Mouse (Mus musculus) CH12.LX (cell line): ENCODE results near the gene Thrb. TPM values are rescaled to one million over a fixed set of nuclear protein-coding genes. Genes with fewer than 3 reads are reported as not detected.

Experiments
- DNase-seq: peaks from one replicate; pipeline ENCODE4 v3.0.0-alpha.2; 2013; ENCODE audit errors: extremely low read depth
- H3K27ac ChIP-seq: 2 replicates; pipeline ENCODE4 v1.5.1; 2012; ENCODE audit warnings: low read depth, mild to moderate bottlenecking, control low read depth, moderate library complexity; ENCODE audit not compliant: insufficient read depth
- H3K27me3 ChIP-seq: replicated peaks from 2 replicates; pipeline ENCODE3; 2012; ENCODE audit warnings: inconsistent platforms
- H3K36me3 ChIP-seq, 2 experiments: replicated peaks in 1 of 2; 2 replicates each; pipeline versions ENCODE3 to v1.6.1; 2012; ENCODE audit warnings: inconsistent platforms in 1 of 2, low read length in 1 of 2, mild to moderate bottlenecking in 1 of 2, mixed read lengths in 1 of 2, moderate library complexity in 1 of 2; ENCODE audit not compliant: control insufficient read depth in 1 of 2, insufficient read depth in 1 of 2
- H3K4me1 ChIP-seq, 2 experiments: 2 replicates each; pipeline ENCODE4 v1.6.1; 2012; ENCODE audit warnings: inconsistent platforms in 1 of 2, moderate library complexity in 1 of 2; ENCODE audit not compliant: insufficient read depth in 2 of 2, control insufficient read depth in 1 of 2
- H3K4me2 ChIP-seq: 2 replicates; pipeline ENCODE4 v1.6.1; 2012; ENCODE audit warnings: low read depth, mild to moderate bottlenecking, control low read depth; ENCODE audit not compliant: poor library complexity, insufficient read depth, severe bottlenecking
- H3K4me3 ChIP-seq, 3 experiments: fragments of 150-350 bp in 1 of 3; sonication (generic) in 1 of 3; replicated peaks in 1 of 3; 2 replicates each; pipeline versions ENCODE3 to v1.5.1; 2011 to 2012; ENCODE audit warnings: low read depth in 2 of 3, low read length in 2 of 3, mild to moderate bottlenecking in 2 of 3, moderate library complexity in 2 of 3, control low read depth in 1 of 3, improper control_type of control experiment in 1 of 3, inconsistent platforms in 1 of 3, mixed read lengths in 1 of 3; ENCODE audit not compliant: poor library complexity in 1 of 3
- H3K79me2 ChIP-seq: replicated peaks from 2 replicates; pipeline ENCODE4 v1.6.1; 2012; ENCODE audit warnings: mild to moderate bottlenecking, moderate library complexity; ENCODE audit not compliant: control insufficient read depth, poor library complexity, insufficient read depth, severe bottlenecking; ENCODE audit errors: extremely low read depth
- H3K9ac ChIP-seq: 2 replicates; pipeline ENCODE4 v1.6.1; 2012; ENCODE audit warnings: low read depth, mild to moderate bottlenecking, control low read depth, moderate library complexity; ENCODE audit not compliant: insufficient read depth
- H3K9me3 ChIP-seq: replicated peaks from 2 replicates; pipeline ENCODE3; 2012; ENCODE audit warnings: low read length, inconsistent platforms, mixed read lengths
- BHLHE40 ChIP-seq: IDR thresholded peaks from 2 replicates; pipeline ENCODE4 v1.6.1; 2011; ENCODE audit warnings: mild to moderate bottlenecking, low read depth, low read length, improper control_type of control experiment
- CHD1 ChIP-seq: IDR thresholded peaks from 2 replicates; pipeline ENCODE4 v1.6.1; 2012; ENCODE audit warnings: low read depth, low read length, improper control_type of control experiment, inconsistent platforms
- E2F4 ChIP-seq: IDR thresholded peaks from 2 replicates; pipeline ENCODE4 v1.6.1; 2011; ENCODE audit warnings: low read depth, low read length, improper control_type of control experiment; ENCODE audit not compliant: insufficient replicate concordance
- ELF1 ChIP-seq: IDR thresholded peaks from 2 replicates; pipeline ENCODE4 v1.6.1; 2014; ENCODE audit warnings: low read depth, mild to moderate bottlenecking, inconsistent platforms, low read length, improper control_type of control experiment
- EP300 ChIP-seq: IDR thresholded peaks from 2 replicates; pipeline ENCODE4 v1.6.1; 2011; ENCODE audit warnings: low read length, improper control_type of control experiment
- ETS1 ChIP-seq: conservative IDR thresholded peaks from 2 replicates; pipeline ENCODE4 v1.6.1; 2012; ENCODE audit warnings: low read depth, mild to moderate bottlenecking, inconsistent platforms, low read length, improper control_type of control experiment, moderate library complexity
- JUND ChIP-seq: conservative IDR thresholded peaks from 2 replicates; pipeline ENCODE4 v1.6.1; 2011; ENCODE audit warnings: low read depth, low read length, improper control_type of control experiment
- KAT2A ChIP-seq: IDR thresholded peaks from 2 replicates; pipeline ENCODE4 v1.6.1; 2012; ENCODE audit warnings: low read length, improper control_type of control experiment, inconsistent platforms; ENCODE audit not compliant: insufficient replicate concordance
- MAFK ChIP-seq: IDR thresholded peaks from 2 replicates; pipeline ENCODE4 v1.6.1; 2011; ENCODE audit warnings: low read length, improper control_type of control experiment; ENCODE audit not compliant: insufficient replicate concordance
- MAX ChIP-seq: IDR thresholded peaks from 2 replicates; pipeline ENCODE4 v1.6.1; 2011; ENCODE audit warnings: low read length, improper control_type of control experiment
- MEF2A ChIP-seq: IDR thresholded peaks from 2 replicates; pipeline ENCODE4 v1.6.1; 2014; ENCODE audit warnings: low read depth, mild to moderate bottlenecking, inconsistent platforms, low read length, improper control_type of control experiment, borderline replicate concordance
- MXI1 ChIP-seq: IDR thresholded peaks from 2 replicates; pipeline ENCODE4 v1.6.1; 2011; ENCODE audit warnings: mild to moderate bottlenecking, low read depth, low read length, improper control_type of control experiment
- MYC ChIP-seq: IDR thresholded peaks from 2 replicates; pipeline ENCODE4 v1.6.1; 2011; ENCODE audit warnings: low read depth, mild to moderate bottlenecking, improper control_type of control experiment, low read length
- NRF1 ChIP-seq: IDR thresholded peaks from 2 replicates; pipeline ENCODE4 v1.6.1; 2014; ENCODE audit warnings: low read depth, mild to moderate bottlenecking, inconsistent platforms, low read length, improper control_type of control experiment, moderate library complexity
- POLR2A ChIP-seq: IDR thresholded peaks from 2 replicates; pipeline ENCODE4 v1.6.1; 2011; ENCODE audit warnings: low read depth, mild to moderate bottlenecking, improper control_type of control experiment, low read length
- POLR2AphosphoS2 ChIP-seq: IDR thresholded peaks from 2 replicates; pipeline ENCODE4 v1.6.1; 2011; ENCODE audit warnings: low read depth, low read length, improper control_type of control experiment
- RCOR1 ChIP-seq: conservative IDR thresholded peaks from 2 replicates; pipeline ENCODE4 v1.6.1; 2012; ENCODE audit warnings: low read depth, mild to moderate bottlenecking, inconsistent platforms, low read length, improper control_type of control experiment
- SMC3 ChIP-seq: IDR thresholded peaks from 2 replicates; pipeline ENCODE4 v1.6.1; 2011; ENCODE audit warnings: low read depth, low read length, improper control_type of control experiment
- TBP ChIP-seq: conservative IDR thresholded peaks from 2 replicates; pipeline ENCODE4 v1.6.1; 2011; ENCODE audit warnings: low read depth, low read length, improper control_type of control experiment
- UBTF ChIP-seq: IDR thresholded peaks from 2 replicates; pipeline ENCODE4 v1.6.1; 2012; ENCODE audit warnings: low read depth, mild to moderate bottlenecking, inconsistent platforms, low read length, improper control_type of control experiment, moderate library complexity
- USF2 ChIP-seq: conservative IDR thresholded peaks from 2 replicates; pipeline ENCODE4 v1.6.1; 2011; ENCODE audit warnings: low read depth, low read length, improper control_type of control experiment
- ZKSCAN1 ChIP-seq: IDR thresholded peaks from 2 replicates; pipeline ENCODE4 v1.6.1; 2012; ENCODE audit warnings: low read depth, inconsistent platforms, low read length, improper control_type of control experiment, borderline replicate concordance
- ZMIZ1 ChIP-seq: IDR thresholded peaks from 2 replicates; pipeline ENCODE4 v1.6.1; 2012; ENCODE audit warnings: low read depth, mild to moderate bottlenecking, inconsistent platforms, low read length, improper control_type of control experiment
- ZNF384 ChIP-seq: IDR thresholded peaks from 2 replicates; pipeline ENCODE4 v1.6.1; 2012; ENCODE audit warnings: low read depth, low read length, improper control_type of control experiment, inconsistent platforms
- dilution Hi-C: fragments of 300-500 bp; cut with MboI; formaldehyde crosslinking; loops from 2 replicates; pipeline ENCODE4 v1.14.3; 2020; ENCODE audit warnings: low sequenced_read_pairs; ENCODE audit not compliant: extremely low pct_unique_long_range_greater_than_20kb, extremely low pct_ligation_motif_present
- in situ Hi-C: fragments of 300-500 bp; cut with MboI; formaldehyde crosslinking; loops from 3 replicates; pipeline ENCODE4 v1.14.3; 2019; ENCODE audit warnings: low sequenced_read_pairs, low pct_ligation_motif_present, low pct_unique_long_range_greater_than_20kb, mixed read lengths
- polyA plus RNA-seq: library from polyadenylated mRNA; unstranded; fragments of >175 nt; gene quantifications from 2 replicates; pipeline ENCODE4 v1.2.1, GENCODE M21; 2012; ENCODE audit warnings: low read depth; ENCODE audit not compliant: insufficient read length
- total RNA-seq, 2 experiments: library from RNA; depleted of rRNA; stranded (reverse); fragments of 300-350 nt in 1 of 2; fragments of >200 nt in 1 of 2; gene quantifications; 2 replicates each; pipeline ENCODE4 v1.2.3; 2012 to 2014

Thrb gene
- total and polyA plus RNA-seq, 3 experiments: 0.56 to 1.6 (median 0.60) TPM

DNA sequence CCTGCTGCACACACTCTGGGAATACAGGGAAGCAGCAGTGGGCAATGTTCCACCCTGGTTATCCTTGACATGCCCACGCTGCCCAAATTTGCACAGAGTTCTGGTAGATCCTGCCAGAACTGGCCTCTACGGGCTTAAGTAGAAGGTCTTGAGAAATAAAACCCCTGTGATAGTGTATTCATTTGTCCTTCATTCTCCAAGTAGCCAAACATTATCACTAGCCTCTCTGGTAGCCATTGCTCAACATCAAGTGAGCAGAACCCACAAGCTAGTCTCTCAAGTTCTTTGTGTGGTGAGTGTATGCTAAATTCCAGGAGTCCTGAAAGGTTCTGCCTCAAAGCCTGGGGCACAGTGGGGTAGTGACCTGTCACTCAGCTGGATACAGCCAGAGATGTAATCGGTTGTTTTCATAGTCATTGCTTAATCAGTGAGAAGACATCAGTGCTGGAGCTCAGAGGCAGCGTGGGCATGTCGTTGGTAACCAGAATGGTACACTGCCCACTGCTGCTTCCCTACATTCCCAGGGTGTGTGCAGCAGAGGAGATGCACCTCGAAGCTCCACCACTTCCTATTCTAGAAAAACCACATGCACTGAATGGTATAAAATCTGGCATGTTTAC, 203.8 kb downstream of the Thrb start:
- Histone ChIP-seq H3K79me2 (no peaks in the 10 kb centered on the region), H3K9ac (no peak overlapping the region), H3K9me3 (no peaks in the 10 kb centered on the region), H3K4me3 (no peak overlapping the region), H3K27ac (no peak overlapping the region), H3K36me3 (no peaks in the 10 kb centered on the region), H3K27me3 (no peaks in the 10 kb centered on the region), H3K4me1 (peaks cover 0 to 11% of the 10 kb centered on the region in 2 experiments; a peak in 2 of 4 replicates), H3K4me2 (no peak overlapping the region)
- in situ Hi-C loops (no loop called here), dilution Hi-C loops (no loop called here)
- no peak for DNase-seq
- TF ChIP-seq E2F4 (no peak), ETS1 (no peak), POLR2AphosphoS2 (no peak), MXI1 (no peak), JUND (no peak), USF2 (no peak), NRF1 (no peak), KAT2A (no peak)

DNA sequence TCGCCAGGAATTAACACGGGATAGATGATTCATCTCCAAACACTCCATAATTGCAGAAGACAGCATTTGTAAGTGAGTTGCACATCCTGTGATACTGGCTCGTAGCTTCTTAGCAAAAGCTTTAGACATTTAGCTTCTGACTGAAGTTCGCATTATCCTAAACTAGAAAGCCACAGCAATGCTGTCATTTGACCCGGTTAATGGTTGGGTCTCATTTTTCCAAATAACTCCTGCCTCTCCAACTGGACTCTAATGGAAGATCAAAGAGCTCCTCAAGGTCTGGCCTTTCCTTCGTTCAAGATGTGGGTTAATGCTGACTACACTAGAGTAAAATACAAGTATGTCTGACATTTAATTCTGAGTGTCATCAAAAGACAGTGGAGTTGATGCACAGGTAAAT, 208.3 kb downstream of the Thrb start:
- H3K27me3 ChIP-seq: no peaks in the 10 kb centered on the region
- no peak overlapping the region for H3K4me3 ChIP-seq
- no peak overlapping the region for H3K4me2 ChIP-seq
- H3K79me2 ChIP-seq: no peaks in the 10 kb centered on the region
- no peak overlapping the region for H3K27ac ChIP-seq
- TF ChIP-seq MAX: no peak
- no peak for TF ChIP-seq UBTF
- no peak for TF ChIP-seq POLR2AphosphoS2
- no peak for TF ChIP-seq MEF2A
- no peak for TF ChIP-seq JUND
- TF ChIP-seq RCOR1: no peak
- TF ChIP-seq POLR2A: no peak
- no peak for TF ChIP-seq ZNF384
- TF ChIP-seq EP300: no peak
- no peak for TF ChIP-seq BHLHE40
- no peak for TF ChIP-seq ELF1
- TF ChIP-seq SMC3: no peak
- no peak for TF ChIP-seq MYC
- no peak for TF ChIP-seq TBP
- no peak for TF ChIP-seq CHD1
- no peak for TF ChIP-seq USF2
- no peak for TF ChIP-seq MAFK
- TF ChIP-seq ZKSCAN1: no peak
- TF ChIP-seq ZMIZ1: no peak
- TF ChIP-seq, all 38 proteins: peak for 0
- Histone ChIP-seq H3K4me1 (peaks cover 0 to under 1% of the 10 kb centered on the region in 2 experiments; a peak in 1 of 4 replicates), H3K9me3 (no peaks in the 10 kb centered on the region), H3K9ac (no peak overlapping the region), H3K36me3 (no peaks in the 10 kb centered on the region)
- dilution Hi-C loops (no loop called here), in situ Hi-C loops (no loop called here)
- no peak for DNase-seq
